Mouse (Mus musculus): Measurements from ENCODE around the gene Srcin1. TPM values are rescaled to one million over a fixed set of nuclear protein-coding genes. Genes with fewer than 3 reads are reported as not detected.

The Srcin1 gene
- total RNA-seq, 4 experiments from 2014 or later, result 255 to 270 (median 262) TPM

DNA sequence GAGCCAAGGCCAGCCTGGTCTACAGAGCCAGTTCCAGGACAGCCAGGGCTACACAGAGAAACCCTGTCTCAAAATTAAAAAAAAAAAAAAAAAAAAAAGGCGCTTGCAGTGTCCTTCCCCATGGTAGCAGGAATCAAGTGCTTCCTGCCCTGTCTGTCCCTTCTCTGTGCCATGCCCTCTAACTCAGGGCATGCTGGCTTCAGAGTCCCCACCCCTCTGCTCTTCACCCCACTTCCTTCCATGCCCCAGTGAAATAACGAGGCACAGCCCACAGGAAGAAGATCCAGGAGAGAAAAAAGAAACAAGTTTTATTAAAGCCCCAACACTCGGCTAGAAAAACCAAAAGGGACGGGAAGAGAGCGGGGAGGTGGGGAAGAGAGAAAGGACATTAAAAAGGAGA, 66.9 kb downstream of the Srcin1 start:
- DNase-seq (ENCODE audit: low spot score in 2 of 2), result no peak

DNA sequence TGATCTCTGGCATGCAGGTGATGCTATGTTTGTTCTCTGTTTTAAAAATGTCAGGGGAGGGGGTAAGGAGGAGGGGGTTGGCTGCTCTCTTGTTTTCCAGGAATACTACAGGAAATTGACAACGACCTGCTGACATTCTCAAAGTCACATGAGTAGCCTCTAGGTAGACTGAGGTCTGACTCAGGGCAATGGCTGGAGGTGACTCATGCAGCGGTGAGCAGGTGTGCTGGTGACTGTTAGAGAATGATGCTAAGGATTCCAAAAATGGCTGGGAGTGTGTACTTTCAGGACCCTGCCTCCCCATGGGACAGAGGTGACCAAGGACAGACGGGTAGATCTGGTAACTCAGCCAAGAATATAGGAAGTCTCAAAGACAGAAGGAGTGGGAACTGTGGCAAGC, 67.8 kb downstream of the Srcin1 start:
- no peak for DNase-seq (ENCODE audit: low spot score in 2 of 2)

DNA sequence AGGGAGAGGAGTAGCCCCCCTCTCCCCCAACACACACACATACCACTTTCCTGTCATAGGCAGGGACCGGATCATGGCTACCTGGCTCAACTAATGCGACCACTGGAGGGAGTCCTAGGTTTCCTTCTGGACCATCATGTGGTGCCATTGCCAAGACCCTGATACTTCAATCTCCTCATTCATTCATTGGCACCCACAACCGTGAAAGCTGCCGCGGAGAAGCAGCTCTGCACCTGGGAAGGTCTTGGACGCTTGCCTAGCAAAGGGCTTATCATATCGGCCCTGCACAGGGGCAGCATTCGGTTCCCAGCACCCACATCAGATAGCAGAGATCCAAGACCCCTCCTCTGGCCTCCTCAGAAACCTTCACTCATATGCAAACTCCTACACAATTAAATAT, 69.7 kb downstream of the Srcin1 start:
- DNase-seq (ENCODE audit: low spot score in 2 of 2), result no peak

DNA sequence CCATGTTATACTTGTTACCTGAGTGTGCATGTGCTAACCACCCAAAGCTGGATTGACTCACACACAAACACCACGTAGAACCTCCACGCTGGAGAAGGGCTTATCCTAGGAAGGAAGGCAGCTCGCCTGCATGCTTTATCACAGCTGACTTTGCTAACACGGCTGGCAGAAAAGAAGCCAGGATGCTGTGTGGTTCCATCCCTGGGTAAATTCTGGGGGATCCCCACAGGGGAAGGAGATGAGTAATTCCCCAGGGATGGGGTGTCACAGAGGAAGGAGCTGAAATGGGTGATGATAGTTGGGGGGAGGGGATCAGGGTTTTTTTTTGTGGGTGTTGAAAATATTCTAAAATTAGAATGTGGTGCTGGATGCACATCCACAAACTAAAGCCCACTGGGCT, 70.2 kb downstream of the Srcin1 start:
- no peak for DNase-seq (ENCODE audit: low spot score in 2 of 2)

DNA sequence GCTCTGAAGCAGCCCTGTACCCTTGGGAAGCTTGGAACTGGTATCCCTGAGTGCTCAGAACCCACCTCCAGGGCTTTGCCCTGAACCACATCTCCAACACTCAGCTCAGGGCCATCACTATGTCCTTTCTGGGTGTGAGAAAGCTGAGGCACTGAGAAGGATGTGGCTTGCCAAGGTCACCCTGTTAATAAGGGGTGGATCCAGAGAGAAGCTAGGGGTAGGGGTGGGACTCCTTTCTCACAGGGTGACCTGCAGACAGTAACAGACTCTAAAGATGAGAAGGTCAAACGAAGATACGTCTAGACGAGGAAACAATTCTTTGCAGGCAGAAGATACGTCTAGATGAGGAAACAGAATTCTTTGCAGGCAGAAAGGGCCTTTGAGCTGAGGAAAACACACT, 73.1 kb downstream of the Srcin1 start:
- DNase-seq (ENCODE audit: low spot score in 2 of 2), result no peak

DNA sequence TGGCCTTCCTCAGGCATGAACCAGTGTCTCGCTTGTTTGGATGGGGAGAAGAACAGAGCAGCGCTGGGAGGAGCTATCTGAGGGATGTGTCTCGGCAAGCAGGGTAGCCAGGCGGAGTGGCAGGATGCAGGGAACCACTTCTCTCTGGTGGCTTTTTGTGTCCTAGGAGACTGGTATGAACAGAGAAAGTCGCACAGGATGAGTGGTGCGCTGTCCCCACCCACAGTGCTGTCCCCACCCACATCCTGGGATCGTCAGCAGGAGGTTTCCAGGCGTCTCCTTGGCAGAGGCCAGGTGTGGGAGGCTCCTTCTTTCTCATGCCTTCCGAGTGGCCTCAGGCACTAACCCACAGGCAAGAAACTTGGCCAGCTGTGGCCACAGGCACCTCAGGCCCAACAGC, 73.6 kb downstream of the Srcin1 start:
- no peak for DNase-seq (ENCODE audit: low spot score in 2 of 2)

DNA sequence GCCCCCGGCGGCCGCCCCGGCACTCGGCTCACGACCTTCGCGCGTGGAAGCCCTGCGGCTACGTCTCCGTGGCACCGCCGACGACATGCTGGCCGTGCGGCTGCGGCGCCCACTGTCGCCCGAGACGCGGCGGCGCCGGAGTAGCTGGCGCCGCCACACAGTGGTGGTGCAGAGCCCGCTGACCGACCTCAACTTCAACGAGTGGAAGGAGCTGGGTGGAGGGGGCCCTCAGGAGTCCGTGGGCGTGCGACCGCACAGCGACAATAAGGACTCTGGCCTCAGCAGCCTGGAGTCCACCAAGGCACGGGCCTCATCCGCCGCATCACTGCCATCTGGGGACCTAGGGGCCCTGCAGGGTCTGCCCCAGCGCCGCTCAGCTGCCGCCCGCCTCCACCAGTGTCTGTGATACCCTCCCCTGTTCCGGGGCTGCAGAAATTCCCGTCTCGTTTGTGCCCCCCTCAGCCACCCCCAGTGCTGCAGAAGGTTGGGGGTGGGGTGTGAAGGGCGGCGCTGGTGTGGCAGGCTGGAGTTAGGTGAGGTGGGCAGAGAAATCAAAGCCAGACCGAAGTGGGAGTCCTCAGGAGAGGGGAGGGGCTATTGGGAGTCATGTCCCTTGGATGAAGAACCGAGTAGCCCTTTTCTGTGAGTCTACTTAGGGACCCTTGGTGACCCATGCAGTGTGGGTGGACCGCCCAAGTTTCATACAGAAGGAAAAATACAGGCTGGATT, 75.1 kb downstream of the Srcin1 start:
- no peak for DNase-seq (ENCODE audit: low spot score in 2 of 2)

DNA sequence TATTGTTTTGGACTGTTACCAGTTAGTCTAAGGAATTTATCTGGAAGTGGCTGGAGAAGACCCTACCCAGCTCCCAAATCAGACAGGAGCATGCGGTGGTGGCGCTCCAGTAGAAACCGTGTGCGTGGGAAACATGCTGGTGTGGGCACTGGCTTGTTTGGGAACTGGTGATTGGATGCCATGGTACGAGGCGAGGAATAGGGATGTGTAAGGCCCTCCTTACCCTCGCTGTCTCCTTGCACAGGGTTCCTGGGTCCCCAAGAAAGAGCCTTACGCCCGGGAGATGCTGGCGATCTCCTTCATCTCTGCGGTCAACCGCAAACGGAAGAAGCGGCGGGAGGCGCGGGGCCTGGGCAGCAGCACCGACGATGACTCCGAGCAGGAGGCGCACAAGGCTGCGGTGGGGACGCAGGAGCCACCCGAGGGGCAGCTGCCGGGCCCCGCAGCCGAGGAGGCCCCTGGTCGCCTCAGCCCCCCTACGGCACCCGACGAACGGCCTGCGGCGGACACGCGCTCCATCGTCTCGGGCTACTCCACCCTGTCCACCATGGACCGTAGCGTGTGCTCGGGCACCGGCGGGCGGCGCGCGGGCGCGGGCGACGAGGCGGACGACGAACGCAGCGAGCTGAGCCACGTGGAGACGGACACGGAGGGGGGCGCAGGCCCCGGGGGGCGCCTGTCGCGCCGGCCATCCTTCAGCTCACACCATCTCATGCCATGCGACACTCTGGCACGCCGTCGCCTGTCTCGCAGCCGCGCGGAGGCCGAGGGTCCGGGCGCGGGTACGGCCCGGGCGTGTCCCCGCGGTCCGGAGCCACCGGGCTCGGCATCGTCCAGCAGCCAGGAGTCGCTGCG, 75.9 kb downstream of the Srcin1 start, which contains the start of gene 4933428G20Rik:
TSS of gene 4933428G20Rik (minus strand) at position 476 of the 855 bp plus-strand sequence.
- DNase-seq (ENCODE audit: low spot score in 2 of 2), result no peak

DNA sequence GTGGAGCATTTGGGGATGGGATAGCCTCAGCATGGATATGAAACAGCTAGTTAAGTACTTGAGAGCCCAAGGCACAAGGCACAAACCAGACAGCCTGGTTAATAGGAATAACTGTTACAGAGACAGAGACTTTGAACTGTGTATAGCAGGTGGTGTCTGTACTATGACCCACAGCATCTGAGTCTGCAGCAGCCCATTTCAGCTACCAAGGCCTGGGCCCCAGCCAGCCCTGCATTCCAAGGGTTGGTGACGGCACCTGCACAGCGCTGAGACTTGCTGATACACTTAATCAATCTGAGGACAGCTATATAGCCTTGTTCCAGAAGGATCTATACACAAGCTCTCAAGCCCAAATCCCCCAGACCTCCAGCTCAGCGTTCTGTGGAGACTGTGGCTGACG, 78.4 kb downstream of the Srcin1 start:
- DNase-seq (ENCODE audit: low spot score in 2 of 2), result no peak

DNA sequence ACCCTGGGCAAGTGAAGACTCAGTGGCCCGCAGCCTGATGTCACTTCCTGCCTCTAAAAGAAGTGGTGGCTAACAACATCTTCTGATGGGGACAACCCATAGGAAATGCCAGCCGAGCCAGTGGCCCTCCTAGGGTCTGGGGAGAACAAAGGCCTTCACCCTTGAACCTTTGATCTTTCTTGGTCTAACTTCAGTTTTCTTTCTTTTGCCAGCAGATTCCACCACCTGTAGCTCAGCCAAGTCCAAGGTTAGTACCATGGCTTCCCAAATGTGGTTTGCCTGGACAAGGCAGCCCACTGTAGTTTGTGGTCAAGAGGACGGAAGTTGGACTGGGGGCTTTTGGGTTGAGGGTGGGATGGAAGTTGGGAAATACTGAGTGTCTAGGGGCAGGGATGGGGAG, 83.2 kb downstream of the Srcin1 start:
- DNase-seq (ENCODE audit: low spot score in 2 of 2), result no peak

DNA sequence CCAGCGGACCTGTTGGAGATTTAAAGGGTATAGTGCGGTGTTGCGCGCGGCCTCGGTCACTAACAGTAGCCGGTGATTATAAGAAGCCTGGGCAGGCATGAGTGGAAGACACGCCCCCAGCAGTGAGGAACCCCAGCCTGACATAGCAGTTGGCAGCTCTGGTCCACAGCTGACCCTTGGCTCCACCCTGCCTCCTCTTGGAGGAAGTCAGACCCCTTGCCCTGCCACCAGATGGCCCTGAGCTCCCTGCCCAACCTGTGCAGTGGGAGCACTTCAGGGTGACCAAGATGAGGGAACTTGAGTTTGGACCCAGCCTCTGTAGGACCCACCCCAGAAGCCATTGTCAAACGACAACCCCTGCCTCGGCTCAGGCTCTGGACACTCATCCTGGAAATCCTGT, 84.3 kb downstream of the Srcin1 start:
- DNase-seq (ENCODE audit: low spot score in 2 of 2), result no peak

DNA sequence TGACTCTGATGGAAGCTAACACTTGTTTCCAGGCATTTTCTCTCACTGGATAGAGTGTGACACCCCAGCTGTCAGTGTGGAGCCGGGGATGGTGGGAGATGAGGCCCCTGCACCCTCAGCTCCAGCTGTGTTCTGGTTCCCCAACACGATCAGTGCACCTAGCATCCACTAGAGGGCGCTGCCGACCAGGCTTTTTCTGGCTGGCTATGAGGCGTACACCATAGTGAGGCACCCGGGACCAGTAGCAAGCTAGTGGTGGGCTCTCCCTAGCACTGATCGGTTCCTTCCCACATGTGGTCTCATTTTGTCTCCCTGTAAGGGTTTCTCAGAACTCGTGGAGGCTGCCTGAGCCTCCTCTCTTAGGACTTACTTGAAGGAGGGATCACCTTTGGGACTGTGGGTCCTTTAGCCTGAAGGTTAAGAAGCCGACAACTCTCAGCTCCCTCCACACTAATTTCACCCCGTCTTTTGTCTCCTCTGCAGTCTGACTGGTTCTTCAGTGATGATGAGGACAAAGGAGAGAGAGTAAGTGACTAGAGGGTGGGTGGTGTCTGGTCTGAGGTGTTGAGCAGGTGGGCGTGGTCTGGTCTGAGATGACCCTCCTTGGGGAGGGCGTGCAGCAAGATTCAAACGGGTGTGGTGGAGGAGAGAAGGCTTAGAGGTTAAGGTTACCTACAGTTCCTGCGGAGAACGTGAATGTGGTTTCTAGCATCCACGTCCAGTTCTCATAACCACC, 86.2 kb downstream of the Srcin1 start:
- peak in 1 of 2 experiments; percentile 71 for DNase-seq (ENCODE audit: low spot score in 2 of 2)

DNA sequence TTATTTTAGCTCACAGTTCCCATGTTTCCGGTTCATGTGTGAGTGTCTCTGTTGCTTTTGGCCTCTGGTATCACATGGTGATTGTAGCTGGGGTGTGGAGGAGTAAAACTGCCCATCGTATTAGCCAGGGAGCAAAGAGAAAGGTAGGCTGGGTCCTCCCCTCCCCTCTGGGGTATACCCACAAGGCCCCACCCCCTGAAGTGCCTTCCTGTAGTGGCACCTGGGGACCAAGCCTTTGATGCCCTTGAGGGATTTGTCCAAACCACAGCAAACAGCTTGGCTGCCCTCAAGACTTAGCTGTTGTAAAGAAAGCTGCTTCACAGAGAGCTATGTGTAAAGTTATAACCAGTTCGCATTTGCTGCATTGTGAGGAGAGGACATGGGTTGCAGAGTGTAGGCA, 88.3 kb downstream of the Srcin1 start:
- no peak for DNase-seq (ENCODE audit: low spot score in 2 of 2)

DNA sequence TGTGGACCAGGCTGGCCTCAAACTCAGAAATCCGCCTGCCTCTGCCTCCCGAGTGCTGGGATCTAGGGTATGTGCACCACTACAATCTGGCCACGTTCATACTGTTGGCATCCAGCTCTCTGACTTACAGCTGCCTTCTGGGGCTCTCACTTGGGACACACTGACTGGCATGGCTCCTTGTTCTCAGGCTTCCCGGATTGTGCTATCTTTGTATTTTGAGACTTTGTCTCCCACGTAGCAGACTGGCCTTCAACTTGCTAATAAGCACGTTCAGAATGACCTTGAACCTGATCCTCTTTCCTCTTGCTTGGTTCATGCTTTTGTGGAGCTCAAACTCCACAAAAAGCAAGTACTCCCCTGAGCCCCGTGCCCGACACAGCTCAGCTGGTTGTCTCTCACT, 90.3 kb downstream of the Srcin1 start:
- DNase-seq (ENCODE audit: low spot score in 2 of 2), result no peak

DNA sequence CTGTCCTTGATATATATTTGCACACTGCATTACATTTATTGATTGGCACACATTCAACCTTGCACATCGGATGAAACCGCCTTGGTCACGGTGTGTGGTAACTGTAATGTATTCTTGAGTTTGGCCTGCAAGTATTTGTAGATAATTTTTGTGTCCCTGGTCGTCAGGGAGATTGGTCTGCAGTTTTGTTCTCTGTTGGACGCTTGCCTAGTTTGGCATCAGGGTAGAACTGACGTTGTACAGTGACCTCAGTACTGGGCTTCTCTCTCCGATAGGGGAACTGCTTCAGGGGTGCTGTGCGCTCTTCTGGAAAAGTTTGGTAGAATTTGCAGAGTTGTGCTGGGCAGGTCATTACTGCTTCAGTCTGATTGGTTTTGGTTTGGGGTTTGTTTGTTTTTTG, 96.2 kb downstream of the Srcin1 start:
- no peak for DNase-seq (ENCODE audit: low spot score in 2 of 2)

DNA sequence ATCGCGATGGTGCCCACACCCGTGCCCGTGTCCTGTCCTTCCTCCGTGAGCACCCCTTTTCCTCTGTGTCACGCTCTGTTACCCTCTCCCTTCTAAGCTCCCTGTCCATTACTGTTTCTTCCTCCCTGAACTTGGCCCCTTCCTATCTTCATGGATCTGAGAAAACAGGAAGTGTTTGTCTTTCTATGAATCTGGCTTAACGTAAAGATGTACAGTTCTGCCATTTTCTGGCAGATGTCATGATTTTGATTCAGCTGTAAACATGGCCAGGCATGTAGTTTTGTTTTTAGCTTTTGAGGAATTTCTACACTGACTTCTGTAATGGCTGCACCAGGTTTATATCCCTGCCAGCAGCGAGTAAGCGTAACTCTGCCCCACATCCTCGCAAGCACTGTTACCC, 96.9 kb downstream of the Srcin1 start:
- no peak for DNase-seq (ENCODE audit: low spot score in 2 of 2)

DNA sequence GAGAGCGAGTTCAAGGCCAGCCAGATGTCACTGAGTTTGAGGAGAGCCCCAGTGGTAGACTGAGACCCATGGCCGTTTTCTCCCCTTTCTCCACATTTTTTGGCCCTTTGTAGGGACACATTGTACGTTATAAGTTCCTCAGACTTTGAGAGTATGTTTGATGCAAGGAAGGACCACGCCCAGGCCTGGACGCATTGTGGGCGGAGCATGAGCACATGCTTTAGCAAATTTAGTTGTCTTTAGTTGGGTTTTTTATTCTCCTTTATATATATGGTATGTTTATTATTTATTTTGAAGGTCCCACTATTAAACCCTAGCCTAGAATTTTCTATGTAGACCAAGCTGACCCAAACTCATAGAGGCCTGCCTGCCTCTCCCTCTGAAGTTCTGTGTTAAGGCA, 97.6 kb downstream of the Srcin1 start:
- no peak for DNase-seq (ENCODE audit: low spot score in 2 of 2)

DNA sequence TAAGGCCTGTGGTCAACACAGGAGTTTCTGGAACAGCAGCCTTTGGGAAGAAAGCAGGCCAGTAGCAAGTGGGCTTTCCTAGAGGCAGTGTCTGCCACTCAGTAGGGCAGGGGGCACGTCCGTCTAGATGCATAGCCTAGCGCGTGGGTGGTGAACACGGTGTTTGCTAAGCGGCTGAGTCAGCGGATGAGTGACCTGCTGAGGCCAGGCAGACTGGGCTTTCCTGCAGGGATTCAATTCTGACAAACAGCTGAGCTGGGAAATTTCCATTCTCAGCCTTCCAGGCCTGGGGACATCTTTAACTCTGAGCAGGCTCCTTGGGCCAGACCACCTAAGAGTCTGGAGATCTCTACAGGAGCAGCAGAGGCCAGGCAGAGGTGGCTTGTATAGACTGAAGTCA, 98.6 kb downstream of the Srcin1 start:
- DNase-seq (ENCODE audit: low spot score in 2 of 2), result no peak

DNA sequence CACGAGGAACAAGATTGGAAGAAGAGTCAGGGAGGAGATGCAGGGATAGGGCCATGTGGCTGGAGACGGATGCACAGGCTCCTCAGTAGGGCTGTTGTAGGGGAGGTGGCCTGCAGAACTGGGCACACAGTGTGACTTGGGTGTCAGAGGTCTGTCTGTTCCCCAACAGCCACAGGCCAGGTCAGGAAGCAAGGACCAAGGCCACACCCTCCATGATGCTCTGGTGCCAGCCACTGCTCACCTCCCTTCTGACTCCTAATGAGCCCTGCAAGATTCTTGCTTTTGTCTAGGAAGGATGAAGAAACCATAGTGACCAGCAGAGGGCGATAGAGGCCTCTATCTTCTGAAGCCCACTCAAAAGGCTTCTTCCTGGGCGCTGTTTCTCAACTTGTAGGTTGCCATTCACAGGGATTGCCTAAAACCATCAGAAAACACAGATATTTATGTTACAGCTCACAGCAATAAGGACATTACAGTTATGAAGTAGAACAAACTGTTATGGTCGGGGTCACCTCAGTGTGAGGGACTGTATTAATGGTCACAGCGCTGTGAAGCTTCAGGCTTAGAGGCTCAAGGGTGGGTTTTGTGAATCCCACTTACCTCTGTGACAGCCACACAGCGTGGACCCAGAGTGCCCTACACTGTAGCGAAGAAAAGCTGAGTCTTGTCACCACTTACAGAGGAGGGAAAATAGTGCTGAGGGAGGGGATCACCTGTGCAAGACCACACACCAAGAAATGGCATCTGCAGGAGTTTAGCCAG, 99.5 kb downstream of the Srcin1 start:
- DNase-seq (ENCODE audit: low spot score in 2 of 2), result peak in 1 of 2 experiments; percentile 57

DNA sequence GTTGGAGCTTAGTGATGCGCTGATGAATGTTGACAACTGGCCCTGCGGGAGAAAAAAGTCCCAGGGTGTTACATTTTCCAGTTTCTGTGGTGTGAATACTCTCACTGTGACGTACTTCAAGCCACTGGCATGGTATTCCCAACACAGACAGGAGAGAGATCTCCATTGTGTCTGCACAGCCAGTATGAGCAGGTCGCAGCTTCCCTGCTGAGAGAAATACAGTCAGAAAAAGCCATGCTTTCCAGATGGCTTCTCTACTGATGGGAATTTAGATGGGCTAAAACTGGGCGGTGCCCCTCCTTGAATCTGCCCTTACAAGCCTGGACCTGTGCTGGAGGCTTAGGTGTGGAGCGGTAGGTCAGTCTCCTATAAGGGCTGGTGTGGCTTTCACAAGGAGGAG, 104.7 kb downstream of the Srcin1 start:
- DNase-seq (ENCODE audit: low spot score in 2 of 2), result no peak

DNA sequence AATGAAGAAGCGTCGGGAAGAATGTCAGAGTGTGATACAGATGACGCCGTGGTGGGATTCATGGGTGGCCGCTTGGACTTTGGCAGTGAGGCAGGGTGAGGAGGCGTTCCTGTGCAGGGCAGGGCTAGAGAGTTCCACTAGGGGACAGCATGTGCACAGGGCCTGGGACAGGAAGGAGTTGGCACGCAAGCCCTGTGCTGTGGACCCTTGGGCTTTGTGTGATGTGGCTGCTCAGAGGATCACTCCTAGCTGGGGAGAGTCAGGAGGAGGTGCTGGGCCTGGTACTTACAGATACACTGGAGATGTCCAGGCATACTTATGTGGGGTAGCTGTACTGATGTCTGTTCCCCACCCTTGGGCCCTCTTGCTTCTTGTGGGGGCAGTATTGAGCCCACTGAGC, 106.2 kb downstream of the Srcin1 start:
- no peak for DNase-seq (ENCODE audit: low spot score in 2 of 2)

All from left cerebral cortex, adult 8-10 months (tissue).